Mouse (Mus musculus) embryonic facial prominence, embryonic 15.5 days (tissue): ENCODE measurements around the gene Cyp4a12a. TPM values are rescaled to one million over a fixed set of nuclear protein-coding genes. Genes with fewer than 3 reads are reported as not detected.

Source experiments
- polyA plus RNA-seq: library from polyadenylated mRNA; unstranded; fragments of >200 nt; fragmentation: Nextera tagmentation; extraction: Ambion mirVana; gene quantifications from 2 replicates; pipeline ENCODE4 v1.2.1, GENCODE M21; 2015

The Cyp4a12a gene
- polyA plus RNA-seq, 1 experiment from 2014 or later: 5.8 TPM

Other genes starting within 250 kb of the Cyp4a12a start
- 0.71 and 1.00 TPM in 2 replicates for gene Tal1, start 242.6 kb upstream of the Cyp4a12a start, polyA plus RNA-seq
- gene Pdzk1ip1, start 210.3 kb upstream of the Cyp4a12a start, polyA plus RNA-seq: 59.3 and 69.2 TPM in 2 replicates
- gene Cyp4x1, start 164.8 kb upstream of the Cyp4a12a start, polyA plus RNA-seq: 0.07 and 0.15 TPM in 2 replicates
- gene Cyp4a29, start 57.0 kb upstream of the Cyp4a12a start, polyA plus RNA-seq: 0.11 and 0.24 TPM in 2 replicates
- 2.3 and 5.3 TPM in 2 replicates for gene Cyp4a12b, start 112.6 kb downstream of the Cyp4a12a start, polyA plus RNA-seq
- gene Cyp4a30b, start 153.6 kb downstream of the Cyp4a12a start, polyA plus RNA-seq: not detected in 2 replicates
- not detected in 2 replicates for gene Cyp4a14, start 197.1 kb downstream of the Cyp4a12a start, polyA plus RNA-seq
- gene Cyp4a10, start 219.2 kb downstream of the Cyp4a12a start, polyA plus RNA-seq: not detected in 2 replicates